Mouse (Mus musculus): ENCODE measurements around the gene Lap3.
A peak's percentile ranks its signal among the peaks of the same experiment; 100 is the strongest.

Gene Lap3

DNA sequence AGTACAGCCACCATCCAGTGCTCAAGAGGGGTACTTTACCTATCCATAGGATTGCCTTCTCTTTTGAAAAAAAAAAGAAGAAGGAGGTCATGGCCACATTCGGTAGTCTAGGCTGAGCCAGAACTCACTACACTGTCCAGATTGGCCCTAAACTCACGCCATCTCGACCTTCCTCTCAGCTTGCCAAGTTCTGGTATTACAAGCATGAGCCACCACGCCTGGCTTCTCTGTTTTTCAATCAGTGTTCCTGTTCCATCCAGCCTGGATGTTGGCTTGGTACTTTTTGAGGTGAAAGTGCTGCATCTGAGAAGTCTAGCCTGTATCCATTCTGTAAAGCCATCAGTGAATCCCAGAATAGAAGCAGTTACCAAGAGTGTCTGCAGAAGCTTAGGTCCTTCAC, 3.3 kb downstream of the Lap3 start:
- no peak for DNase-seq

DNA sequence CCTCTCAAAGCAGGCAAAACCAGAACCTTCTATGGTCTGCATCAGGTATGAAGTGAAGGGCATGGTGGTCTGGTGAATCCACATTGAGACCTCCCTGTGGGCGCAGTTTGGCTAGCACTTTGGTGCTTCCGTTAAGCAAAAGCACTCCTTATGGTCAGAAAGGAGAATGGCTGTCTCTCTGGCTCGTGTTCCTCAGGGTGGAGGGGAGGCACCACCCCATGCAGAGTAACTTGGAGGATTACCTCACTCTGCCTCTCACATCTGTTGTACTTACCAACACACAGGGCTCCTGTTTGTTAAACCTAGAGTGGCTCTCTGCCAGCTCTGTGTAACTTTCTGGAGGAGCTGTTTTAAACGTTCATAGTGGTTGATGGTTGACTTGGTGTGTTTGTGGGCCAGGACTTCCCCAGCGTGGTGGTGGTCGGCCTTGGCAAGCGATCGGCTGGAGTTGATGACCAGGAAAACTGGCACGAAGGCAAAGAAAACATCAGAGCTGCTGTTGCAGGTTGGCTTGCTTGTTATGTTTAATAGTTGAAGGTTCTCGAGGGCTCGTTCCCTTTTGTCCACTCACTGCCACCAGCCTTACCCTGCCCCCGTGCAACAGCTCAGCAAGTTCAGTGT, 3.9 kb downstream of the Lap3 start:
- DNase-seq: no peak

DNA sequence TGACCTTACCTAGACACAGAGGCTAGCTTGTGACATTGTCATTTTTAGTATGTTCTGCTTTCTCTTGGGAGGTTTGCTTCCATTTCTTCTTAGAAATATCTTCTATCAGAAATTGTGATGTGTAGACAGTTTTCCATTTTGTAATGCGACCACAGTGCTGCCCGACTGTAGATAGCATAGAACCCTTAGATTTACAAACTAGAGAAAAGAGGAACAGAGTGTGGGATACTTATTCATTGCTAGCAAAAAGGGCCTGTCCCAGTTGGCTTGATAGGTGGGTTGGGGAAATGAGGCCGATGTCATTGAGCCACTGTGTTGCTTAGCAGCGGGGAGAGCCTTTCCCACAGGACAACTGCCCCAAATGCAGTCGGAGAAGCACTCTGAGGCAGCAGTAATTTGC, 4.4 kb downstream of the Lap3 start:
- no peak for DNase-seq

DNA sequence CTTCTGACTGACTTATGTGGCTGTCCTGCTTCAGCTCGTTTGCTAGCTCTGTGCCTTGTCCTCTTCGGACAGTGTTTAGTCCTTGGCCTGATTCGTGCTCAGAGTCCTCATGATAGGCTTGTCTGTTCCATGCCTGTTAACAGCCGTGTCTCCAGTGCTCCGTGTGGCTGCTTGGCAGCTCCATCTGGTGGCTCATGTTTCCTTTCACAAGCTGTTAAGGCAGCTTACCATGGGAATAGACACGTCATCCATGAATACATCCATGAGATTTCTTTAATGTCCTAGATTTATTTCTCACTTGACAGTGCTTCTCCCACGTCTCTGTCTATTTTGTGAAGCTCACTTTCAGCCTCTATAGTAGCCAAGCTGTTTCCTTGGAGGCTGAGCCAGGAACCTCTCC, 16.9 kb downstream of the Lap3 start:
- no peak for DNase-seq

DNA sequence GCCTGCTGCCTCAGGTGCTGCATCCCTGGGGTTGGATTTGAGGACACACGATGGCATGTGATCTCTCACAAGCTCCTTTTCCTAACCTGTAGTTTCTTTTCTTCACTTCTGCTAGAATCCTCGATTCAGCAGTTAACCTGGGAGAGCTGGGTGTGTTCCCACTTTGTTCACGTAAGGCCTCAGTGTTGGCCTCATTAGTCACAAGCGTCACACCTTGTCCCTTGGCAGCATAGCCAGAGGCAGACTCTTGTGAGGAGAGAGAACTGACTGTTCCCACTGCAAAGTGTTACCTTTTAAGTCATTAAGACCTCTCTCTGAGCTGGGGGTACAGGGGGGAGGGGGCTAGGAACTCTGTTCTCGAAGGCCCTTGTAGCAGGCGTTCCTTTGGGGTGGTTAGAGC, 19.7 kb downstream of the Lap3 start:
- DNase-seq: no peak

GRCm38 (mm10) chr5:45513511-45513910, 20.3 kb downstream of the Lap3 start:
- DNase-seq: no peak

- no peak for DNase-seq
These were observed 21.4 kb downstream of the Lap3 start for GRCm38 (mm10) chr5:45514599-45514998.

GRCm38 (mm10) chr5:45515151-45515743, 22.1 kb downstream of the Lap3 start:
- DNase-seq: no peak

- peak; percentile 95 to 96 for DNase-seq
These were observed 27.0 kb downstream of the Lap3 start, which contains the start of gene Med28 for GRCm38 (mm10) chr5:45519960-45520808. TSS of gene Med28 (plus strand) at chr5:45520229.

DNA sequence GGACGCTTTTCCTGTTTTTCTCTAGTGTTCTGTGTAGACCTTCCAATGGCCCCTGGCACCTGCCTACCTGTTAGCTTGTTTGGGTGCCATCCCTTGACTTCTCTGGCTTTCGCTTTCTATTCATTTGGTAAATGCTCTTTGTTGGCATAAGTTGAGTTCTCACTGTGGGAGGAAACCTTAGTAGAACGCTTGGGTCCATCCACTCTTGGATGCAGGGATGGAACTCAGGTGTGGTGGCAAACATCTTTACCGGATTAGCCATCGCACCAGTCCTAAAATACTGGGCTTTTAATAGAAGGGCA, 27.6 kb downstream of the Lap3 start:
- DNase-seq: no peak

GRCm38 (mm10) chr5:45521601-45522000, 28.4 kb downstream of the Lap3 start:
- no peak for DNase-seq

- no peak for DNase-seq
These were observed 31.9 kb downstream of the Lap3 start for GRCm38 (mm10) chr5:45525101-45525500.

GRCm38 (mm10) chr5:45526338-45526737, 33.2 kb downstream of the Lap3 start:
- no peak for DNase-seq

GRCm38 (mm10) chr5:45529696-45530095, 36.5 kb downstream of the Lap3 start:
- DNase-seq: no peak

DNA sequence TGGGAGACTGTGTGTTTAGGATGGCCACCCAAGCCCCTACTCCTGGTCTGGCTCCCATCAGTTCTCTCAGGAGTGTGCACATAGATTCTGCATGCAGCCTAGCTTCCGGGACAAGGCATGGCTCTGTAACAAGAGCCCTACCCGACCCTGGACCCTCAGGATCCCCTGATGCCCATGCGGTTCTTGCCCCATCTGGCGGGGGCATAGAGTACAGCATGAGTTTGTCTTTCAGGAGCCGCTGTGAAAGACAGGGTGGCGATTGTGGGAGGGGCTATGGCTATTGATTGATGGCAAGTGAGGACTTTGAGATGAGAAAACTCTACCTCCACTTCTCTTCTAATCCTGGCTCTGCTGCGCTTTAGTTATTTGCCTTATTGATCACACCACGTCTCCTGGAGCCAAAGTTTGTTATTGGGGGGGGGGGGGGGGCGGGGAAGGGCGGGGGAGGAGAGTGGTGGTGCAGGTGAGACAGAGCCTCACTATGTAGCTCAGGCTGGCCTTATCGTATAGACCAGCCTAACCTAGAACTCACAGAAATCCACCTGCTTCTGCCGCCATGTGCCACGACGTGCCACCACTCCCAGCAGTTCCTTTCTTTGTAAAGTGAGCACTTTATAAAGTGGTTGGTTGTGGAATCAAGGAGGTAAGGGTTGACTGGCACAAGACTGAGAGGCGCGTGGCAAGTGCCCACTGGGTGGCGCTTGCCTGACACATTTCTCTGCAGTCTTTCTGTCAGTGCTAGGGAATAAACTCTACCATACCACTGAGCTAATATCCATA, 41.3 kb downstream of the Lap3 start:
- DNase-seq: peak; percentile 71 to 72

DNA sequence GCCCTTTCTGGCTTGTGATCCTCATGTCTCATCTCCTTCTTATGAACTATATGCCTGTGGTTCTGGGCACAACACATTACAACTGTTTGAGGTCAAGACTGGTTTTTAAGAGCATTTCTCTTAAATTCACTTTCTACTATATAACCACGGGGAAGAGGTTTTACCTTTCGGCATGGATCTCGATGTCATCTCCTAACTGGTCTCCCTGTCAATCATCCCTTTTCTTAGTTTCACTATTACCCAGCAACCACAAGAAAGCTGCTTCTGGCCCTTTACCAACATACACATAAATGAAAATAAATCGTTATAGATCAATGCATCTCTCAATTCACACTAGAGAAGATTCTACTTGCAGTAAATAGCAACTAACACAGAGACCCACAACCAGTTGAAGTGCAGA, 42.0 kb downstream of the Lap3 start:
- no peak for DNase-seq

DNA sequence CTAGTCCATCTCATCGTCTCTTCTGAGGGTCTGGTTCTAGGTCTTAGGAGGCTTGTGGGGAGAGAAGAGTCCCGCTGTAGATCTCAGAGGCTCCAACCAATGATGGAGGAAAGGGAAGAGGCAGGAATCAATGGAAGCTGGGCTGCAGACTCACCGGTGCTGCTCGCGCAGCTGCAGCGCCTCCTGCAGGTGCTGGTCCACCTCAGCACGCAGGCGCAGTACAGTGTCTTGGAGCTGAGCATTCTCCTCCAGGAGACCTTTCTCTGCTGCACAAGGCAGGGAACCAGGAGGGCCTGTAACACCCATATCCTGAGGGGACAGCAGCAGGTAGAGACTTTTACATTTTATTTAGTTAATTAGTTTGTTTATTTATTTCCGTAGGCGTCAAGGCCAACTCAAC, 46.3 kb downstream of the Lap3 start:
- no peak for DNase-seq

- DNase-seq: peak; percentile 62 to 63
These were observed 50.2 kb downstream of the Lap3 start for GRCm38 (mm10) chr5:45543374-45543773.

DNA sequence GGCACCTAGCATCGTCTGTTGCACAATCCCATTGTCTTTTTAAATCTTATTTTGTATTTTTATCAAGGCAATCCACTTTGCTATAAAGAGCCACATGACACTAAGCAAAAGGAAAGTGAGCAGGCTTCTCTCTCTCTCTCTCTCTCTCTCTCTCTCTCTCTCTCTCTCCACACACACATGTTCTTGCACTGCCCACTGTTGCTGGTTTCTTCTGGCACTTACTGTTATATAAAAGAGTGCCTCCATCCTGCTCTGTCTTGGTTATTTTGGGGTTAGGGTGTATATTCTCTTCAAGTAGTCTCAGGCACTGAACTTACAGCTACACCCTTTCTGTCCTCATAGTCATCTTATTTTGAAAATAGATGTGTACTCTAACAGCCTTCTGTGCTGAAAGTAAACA, 56.4 kb downstream of the Lap3 start:
- DNase-seq: no peak
